Mouse (Mus musculus): ENCODE results near the gene Lrba. TPM values are rescaled to one million over a fixed set of nuclear protein-coding genes. Genes with fewer than 3 reads are reported as not detected.
A peak's percentile ranks its signal among the peaks of the same experiment; 100 is the strongest.

The Lrba gene
- polyA plus RNA-seq, 1 experiment from 2014 or later: 4.6 TPM

DNA sequence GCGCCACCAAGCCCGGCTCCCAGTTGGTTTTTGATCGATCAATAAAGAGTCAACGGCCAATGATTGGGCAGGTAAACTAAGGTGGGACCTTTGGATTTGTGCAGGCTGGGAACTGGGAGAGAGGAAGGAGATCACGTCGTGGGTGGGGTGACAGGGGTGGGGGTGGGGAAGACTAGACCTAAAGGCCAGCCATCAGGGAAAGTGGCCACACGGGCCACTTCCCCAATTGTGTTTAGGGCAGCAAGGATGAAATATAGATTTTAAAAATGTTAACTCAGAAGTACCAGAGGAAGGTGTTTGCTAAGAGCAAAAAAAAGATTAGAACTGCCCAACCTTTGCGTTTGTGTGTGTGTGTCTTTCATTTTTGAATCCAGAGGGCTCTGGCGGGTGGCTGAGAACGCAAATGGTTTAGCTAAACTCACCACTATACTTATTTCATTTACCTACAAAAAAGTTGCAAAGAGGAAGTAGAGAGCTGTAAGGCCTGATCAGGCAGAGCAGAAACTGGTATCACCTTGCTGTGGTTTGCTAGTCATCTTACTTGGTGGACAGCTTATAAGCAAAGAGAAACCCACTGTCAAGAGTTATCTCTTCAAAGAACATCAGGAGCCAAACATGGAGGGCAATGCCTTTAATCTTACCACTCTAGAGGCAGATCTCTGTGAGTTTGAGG, 14.1 kb upstream of the Lrba start:
- no peak overlapping the region for H3K9ac ChIP-seq
- no peaks in the 10 kb centered on the region for H3K27me3 ChIP-seq (replicated peaks)
- no peak overlapping the region for H3K4me3 ChIP-seq (replicated peaks)
- no peaks in the 10 kb centered on the region for H3K4me1 ChIP-seq
- ATAC-seq (ENCODE audit: insufficient read depth, low FRiP score, low read depth): no peak
- H3K9me3 ChIP-seq: no peaks in the 10 kb centered on the region
- no peak overlapping the region for H3K4me2 ChIP-seq
- no peak overlapping the region for H3K27ac ChIP-seq
- H3K36me3 ChIP-seq: no peaks in the 10 kb centered on the region
- 82% methylated on average over 10 of the region's 10 CpGs for WGBS

DNA sequence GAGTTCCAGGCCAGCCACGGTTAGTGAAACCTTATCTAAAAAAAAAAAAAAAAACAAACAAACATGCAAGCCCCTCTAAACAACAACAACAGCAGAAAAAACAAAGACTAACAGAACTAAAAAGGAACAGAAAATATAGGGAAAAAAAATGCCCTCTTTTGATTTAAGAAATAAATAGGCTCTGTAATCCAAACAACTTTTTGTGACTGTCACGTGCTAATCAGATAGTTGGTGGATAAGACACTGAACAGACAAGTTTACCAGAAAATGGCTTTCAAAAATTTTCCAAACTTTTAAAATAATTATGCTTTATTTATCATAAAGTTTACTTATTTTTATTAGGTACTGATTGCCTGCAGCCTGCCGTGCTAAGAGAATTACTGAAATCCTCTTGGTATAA, 13.5 kb upstream of the Lrba start:
- ATAC-seq (ENCODE audit: insufficient read depth, low FRiP score, low read depth): no peak
- Histone ChIP-seq H3K4me2 (no peak overlapping the region), H3K9ac (no peak overlapping the region), H3K4me1 (no peaks in the 10 kb centered on the region), H3K4me3 (replicated peaks) (no peak overlapping the region), H3K36me3 (no peaks in the 10 kb centered on the region), H3K9me3 (no peaks in the 10 kb centered on the region), H3K27me3 (replicated peaks) (no peaks in the 10 kb centered on the region), H3K27ac (no peak overlapping the region)
- WGBS: 75% methylated on average over 3 of the region's 3 CpGs

DNA sequence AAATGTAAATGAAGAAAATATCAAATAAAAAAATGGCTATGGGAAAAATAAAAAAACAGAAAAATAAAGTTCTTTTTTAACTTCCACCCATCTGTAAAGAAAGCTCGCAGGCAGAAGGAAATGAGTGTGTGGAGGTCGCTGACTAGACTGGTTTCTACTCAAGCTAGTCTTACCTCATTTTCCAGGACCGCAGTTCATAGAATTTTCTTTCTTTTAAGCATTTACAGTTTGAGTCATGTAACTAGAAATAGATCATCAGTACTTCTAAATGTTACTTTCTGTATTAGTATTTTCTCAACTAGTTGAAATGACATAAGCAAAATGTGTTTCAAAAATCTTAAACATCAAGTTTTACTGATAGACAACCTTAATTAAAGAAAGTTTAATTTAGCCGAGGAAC, 10.2 kb upstream of the Lrba start:
- Histone ChIP-seq H3K9ac (no peak overlapping the region), H3K4me3 (replicated peaks) (no peak overlapping the region), H3K27me3 (replicated peaks) (no peaks in the 10 kb centered on the region), H3K27ac (no peak overlapping the region), H3K36me3 (no peaks in the 10 kb centered on the region), H3K4me2 (no peak overlapping the region), H3K4me1 (no peaks in the 10 kb centered on the region), H3K9me3 (no peaks in the 10 kb centered on the region)
- WGBS: 82% methylated on average over 4 of the region's 4 CpGs
- ATAC-seq (ENCODE audit: insufficient read depth, low FRiP score, low read depth): no peak

DNA sequence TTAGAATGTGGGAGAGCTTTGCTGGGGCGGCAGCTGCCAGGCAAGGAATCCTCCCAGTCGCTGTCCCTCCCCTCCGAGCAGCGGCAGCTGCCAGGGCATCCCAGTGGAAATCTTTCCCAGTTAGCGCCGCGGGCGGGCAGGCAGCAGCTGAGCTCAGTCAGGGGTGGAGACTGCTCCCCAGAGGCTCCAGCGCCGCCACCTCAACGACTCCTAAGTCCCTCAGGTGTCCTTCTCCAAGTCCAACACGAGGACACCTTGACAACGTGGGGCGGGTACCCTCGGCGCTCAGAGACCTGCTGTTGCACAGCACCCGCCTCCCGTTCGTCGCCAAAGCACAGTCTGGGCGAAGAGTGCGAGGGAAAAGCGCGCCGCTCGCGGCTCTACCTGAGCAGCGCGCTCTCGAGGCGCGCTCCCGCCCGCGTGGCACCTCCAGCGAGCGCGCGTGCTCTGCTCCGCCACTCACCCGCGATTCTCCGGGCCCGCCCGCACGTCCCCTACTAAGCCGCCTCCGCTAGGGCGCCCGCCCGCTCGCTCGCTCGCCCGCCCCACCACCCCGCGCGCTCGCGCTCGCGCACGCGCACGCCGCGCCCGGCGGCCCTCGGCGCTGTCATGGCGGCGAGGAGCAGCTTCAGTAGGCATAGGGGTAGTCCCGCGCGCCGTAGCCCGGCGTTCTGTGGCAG, 706 bp upstream of the Lrba start:
- 0 out of 2 replicates have a peak, but pooled peaks cover 2% of the 10 kb centered on the region for H3K4me1 ChIP-seq
- no peaks in the 10 kb centered on the region for H3K9me3 ChIP-seq
- peak overlapping the region; percentile 86 for H3K9ac ChIP-seq
- no peaks in the 10 kb centered on the region for H3K36me3 ChIP-seq
- H3K4me3 ChIP-seq (replicated peaks): peak overlapping the region; percentile 92
- no peaks in the 10 kb centered on the region for H3K27me3 ChIP-seq (replicated peaks)
- WGBS: under 1% methylated on average over 77 of the region's 79 CpGs
- peak overlapping the region; percentile 95 for H3K27ac ChIP-seq
- ATAC-seq (ENCODE audit: insufficient read depth, low FRiP score, low read depth): peak; percentile 95
- H3K4me2 ChIP-seq: peak overlapping the region; percentile 81

DNA sequence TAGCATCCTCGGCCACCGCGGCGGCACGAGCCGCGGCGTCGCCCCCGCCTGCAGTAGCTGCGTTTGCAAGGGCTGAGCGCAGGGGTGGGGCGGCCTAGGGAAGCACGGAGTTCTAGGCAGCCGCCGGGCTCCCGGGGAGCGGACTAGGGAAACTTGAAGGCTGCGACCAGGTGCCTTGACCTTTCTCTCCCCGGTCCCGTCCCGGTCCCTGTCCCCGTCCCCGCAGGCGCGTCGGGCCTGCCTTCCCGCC, 241 bp upstream of the Lrba start:
- under 1% methylated on average over 27 of the region's 28 CpGs for WGBS
- Histone ChIP-seq H3K4me1 (0 out of 2 replicates have a peak, but pooled peaks cover 2% of the 10 kb centered on the region), H3K4me3 (replicated peaks) (peak overlapping the region; percentile 92), H3K27ac (peak overlapping the region; percentile 95), H3K36me3 (no peaks in the 10 kb centered on the region), H3K9me3 (no peaks in the 10 kb centered on the region), H3K4me2 (peak overlapping the region; percentile 81), H3K27me3 (replicated peaks) (no peaks in the 10 kb centered on the region), H3K9ac (peak overlapping the region; percentile 86)
- ATAC-seq (ENCODE audit: insufficient read depth, low FRiP score, low read depth): no peak

DNA sequence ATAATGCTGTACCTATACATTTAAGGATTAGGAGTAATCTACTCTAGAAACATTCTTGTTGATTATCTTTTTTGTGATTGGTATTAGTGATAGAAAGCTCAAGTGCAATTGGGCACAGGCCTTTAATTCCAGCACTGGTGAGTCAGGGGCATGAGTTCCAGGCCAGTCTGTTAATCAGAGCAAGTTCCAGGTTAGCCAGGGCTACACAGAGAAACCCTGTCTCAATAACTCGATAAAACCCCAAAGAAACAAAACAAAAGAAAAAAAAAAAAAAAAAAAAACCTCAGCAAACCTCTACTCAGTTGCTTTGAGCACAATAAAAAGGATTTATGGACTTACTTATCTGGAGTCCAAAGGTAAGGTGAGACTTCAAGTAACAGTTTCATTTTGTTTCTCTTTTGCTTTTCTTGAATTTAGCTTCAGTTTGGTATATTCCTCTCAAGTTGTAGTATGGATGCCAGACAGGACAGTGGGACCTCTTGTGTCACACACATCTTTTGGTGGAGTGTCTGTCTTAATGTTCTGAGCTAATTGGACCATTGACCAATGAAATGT, 7.1 kb downstream of the Lrba start:
- no peak for ATAC-seq (ENCODE audit: insufficient read depth, low FRiP score, low read depth)
- Histone ChIP-seq H3K27me3 (replicated peaks) (no peaks in the 10 kb centered on the region), H3K9me3 (no peaks in the 10 kb centered on the region), H3K9ac (no peak overlapping the region), H3K36me3 (no peaks in the 10 kb centered on the region), H3K4me1 (no peaks in the 10 kb centered on the region), H3K4me3 (replicated peaks) (no peak overlapping the region), H3K4me2 (no peak overlapping the region), H3K27ac (no peak overlapping the region)
- WGBS: 62% methylated on average over 1 of the region's 1 CpGs

DNA sequence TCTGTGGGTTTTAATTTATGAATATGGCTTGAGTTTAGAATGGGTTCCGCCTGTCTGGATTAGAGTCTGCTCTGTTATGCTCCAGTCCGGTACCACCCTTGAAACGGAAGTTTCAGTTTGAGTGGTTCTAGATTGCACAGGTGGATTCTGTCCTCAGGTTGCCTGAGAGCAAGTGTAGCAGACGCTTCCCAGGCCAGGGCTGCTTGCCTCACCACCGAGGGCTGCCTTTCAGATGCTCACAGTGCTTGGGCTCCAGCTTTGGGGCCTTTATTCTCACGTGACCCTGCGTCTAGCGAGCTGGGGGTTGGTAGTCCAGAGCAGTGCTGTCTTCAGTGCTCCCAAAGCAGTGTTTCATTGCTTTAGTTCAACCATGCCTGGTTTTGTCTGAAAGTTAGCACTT, 22.7 kb downstream of the Lrba start:
- H3K4me1 ChIP-seq: no peaks in the 10 kb centered on the region
- no peak overlapping the region for H3K4me2 ChIP-seq
- WGBS: 74% methylated on average over 8 of the region's 8 CpGs
- no peak overlapping the region for H3K9ac ChIP-seq
- no peaks in the 10 kb centered on the region for H3K9me3 ChIP-seq
- no peaks in the 10 kb centered on the region for H3K36me3 ChIP-seq
- H3K27me3 ChIP-seq (replicated peaks): no peaks in the 10 kb centered on the region
- ATAC-seq (ENCODE audit: insufficient read depth, low FRiP score, low read depth): no peak
- no peak overlapping the region for H3K27ac ChIP-seq
- no peak overlapping the region for H3K4me3 ChIP-seq (replicated peaks)

DNA sequence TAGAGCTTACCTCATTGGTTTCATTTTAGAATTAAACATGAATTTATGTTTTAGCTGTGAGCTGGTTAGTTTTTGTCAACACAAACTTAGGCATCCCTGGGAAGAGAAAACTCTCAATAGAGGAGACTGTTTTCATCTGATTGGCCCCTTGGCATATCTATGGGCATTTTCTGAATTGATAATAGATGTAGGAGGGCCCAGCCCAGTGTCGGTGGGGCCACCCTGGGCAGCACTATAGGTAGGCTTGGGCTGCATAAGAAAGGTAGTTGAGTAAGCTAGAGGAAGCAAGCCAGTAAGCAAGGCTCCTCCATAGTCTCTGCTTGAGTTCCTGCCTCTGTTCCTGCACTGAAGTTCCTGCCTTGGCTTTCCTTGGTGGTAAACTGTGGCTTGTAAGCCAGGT, 26.7 kb downstream of the Lrba start:
- no peaks in the 10 kb centered on the region for H3K9me3 ChIP-seq
- no peak overlapping the region for H3K9ac ChIP-seq
- no peaks in the 10 kb centered on the region for H3K4me1 ChIP-seq
- ATAC-seq (ENCODE audit: insufficient read depth, low FRiP score, low read depth): peak; percentile 82; the same call in 1 of the 2 replicates
- H3K27ac ChIP-seq: no peak overlapping the region
- H3K4me2 ChIP-seq: no peak overlapping the region
- no peak overlapping the region for H3K4me3 ChIP-seq (replicated peaks)
- H3K36me3 ChIP-seq: no peaks in the 10 kb centered on the region
- WGBS: 56% methylated on average over 1 of the region's 1 CpGs
- no peaks in the 10 kb centered on the region for H3K27me3 ChIP-seq (replicated peaks)

DNA sequence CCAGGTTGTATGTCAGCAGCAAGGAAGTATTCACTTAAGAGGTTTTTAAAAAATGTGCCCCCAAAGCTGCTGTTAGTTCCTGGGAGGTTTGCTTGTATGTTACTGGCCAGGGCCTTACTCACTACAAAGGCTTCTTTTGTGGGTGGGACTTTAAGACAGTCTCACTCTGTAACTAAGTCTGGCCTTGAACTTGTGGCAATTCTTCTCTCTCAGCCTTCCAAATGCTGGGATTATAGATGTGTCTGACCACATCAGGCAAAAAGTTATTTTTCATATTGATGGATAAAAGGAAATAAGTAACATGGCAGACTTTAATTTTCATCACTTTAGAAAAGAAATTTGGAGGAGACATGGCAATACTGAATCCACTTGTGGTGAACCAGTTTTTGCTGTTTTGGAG, 28.1 kb downstream of the Lrba start:
- Histone ChIP-seq H3K4me1 (no peaks in the 10 kb centered on the region), H3K27ac (no peak overlapping the region), H3K9ac (no peak overlapping the region), H3K27me3 (replicated peaks) (no peaks in the 10 kb centered on the region), H3K9me3 (no peaks in the 10 kb centered on the region), H3K36me3 (no peaks in the 10 kb centered on the region), H3K4me3 (replicated peaks) (no peak overlapping the region), H3K4me2 (no peak overlapping the region)
- no peak for ATAC-seq (ENCODE audit: insufficient read depth, low FRiP score, low read depth)

DNA sequence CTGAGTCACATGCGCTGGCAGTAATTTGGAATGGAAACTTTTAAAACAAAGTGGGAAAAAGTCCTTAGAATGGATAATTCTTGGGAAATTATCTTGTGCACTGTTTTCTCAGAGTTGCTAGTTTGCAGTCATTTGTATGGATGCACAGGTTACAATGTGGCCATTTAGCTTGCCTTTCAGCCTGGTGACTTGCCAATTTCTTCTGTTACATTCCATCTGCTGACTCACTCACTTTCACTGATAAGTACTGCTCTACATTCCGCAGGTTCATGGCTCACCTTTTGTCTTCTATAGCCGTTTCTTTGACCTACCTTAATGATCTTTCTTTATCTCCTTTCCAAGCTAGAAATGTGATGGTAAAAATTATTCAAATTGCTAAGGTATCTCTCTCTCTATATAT, 28.6 kb downstream of the Lrba start:
- Histone ChIP-seq H3K27ac (no peak overlapping the region), H3K4me1 (no peaks in the 10 kb centered on the region), H3K27me3 (replicated peaks) (no peaks in the 10 kb centered on the region), H3K4me3 (replicated peaks) (no peak overlapping the region), H3K9ac (no peak overlapping the region), H3K4me2 (no peak overlapping the region), H3K36me3 (no peaks in the 10 kb centered on the region), H3K9me3 (no peaks in the 10 kb centered on the region)
- ATAC-seq (ENCODE audit: insufficient read depth, low FRiP score, low read depth): peak; percentile 56; the same call in 1 of the 2 replicates
- 57% methylated on average over 3 of the region's 3 CpGs for WGBS

DNA sequence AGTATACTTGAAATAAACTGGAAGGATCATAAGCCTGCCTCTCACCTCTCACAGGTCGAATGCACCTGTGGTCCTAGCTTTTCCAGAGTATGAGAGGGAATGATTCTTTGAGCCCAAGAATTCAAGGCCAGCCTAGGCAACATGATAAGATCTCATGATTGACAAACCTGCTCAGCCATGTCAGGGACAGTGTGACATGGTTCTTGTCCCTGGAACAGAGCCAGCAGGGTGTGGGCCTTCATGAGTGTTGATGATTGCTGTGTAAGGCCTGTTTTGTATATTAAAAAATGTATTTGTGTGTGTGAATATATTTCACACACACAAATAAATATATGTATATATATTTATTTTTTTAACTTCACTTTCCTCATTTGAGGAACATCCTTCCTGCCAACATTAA, 29.3 kb downstream of the Lrba start:
- Histone ChIP-seq H3K9ac (no peak overlapping the region), H3K27me3 (replicated peaks) (no peaks in the 10 kb centered on the region), H3K27ac (no peak overlapping the region), H3K4me2 (no peak overlapping the region), H3K4me1 (no peaks in the 10 kb centered on the region), H3K36me3 (no peaks in the 10 kb centered on the region), H3K4me3 (replicated peaks) (no peak overlapping the region), H3K9me3 (no peaks in the 10 kb centered on the region)
- no peak for ATAC-seq (ENCODE audit: insufficient read depth, low FRiP score, low read depth)
- 52% methylated on average over 1 of the region's 1 CpGs for WGBS

DNA sequence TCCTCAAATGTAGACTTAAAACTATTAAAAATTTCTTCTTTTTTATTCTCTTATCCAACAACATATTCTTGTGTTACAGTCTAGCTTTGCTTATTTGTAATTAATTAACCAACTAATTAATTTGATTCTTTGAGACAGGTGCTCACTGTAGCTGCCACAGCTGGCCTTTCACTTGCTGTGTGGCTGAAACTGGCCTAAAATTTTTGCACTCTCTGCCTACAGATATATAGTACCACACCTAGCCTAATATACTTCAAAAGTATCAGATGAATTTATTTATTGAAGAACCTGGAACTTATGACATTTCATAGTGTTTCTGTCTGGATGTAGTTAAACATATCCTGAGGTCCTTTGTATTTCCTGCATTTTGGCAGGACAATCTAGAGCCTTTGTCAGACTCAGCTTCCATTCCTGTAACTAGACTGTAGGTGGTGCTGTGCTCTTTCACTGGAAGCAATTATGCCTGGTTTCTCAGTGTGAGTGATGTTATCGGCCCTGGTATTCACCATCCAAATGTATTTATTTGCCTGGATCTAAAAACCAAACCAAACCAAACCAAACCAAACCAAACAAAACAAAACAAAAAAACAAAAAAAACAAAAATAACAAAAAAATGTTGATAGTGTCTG, 43.7 kb downstream of the Lrba start:
- no peak overlapping the region for H3K27ac ChIP-seq
- no peaks in the 10 kb centered on the region for H3K4me1 ChIP-seq
- no peaks in the 10 kb centered on the region for H3K27me3 ChIP-seq (replicated peaks)
- ATAC-seq (ENCODE audit: insufficient read depth, low FRiP score, low read depth): no peak
- no peak overlapping the region for H3K4me2 ChIP-seq
- 11% methylated on average over 1 of the region's 1 CpGs for WGBS
- H3K9ac ChIP-seq: no peak overlapping the region
- H3K36me3 ChIP-seq: no peaks in the 10 kb centered on the region
- no peaks in the 10 kb centered on the region for H3K9me3 ChIP-seq
- no peak overlapping the region for H3K4me3 ChIP-seq (replicated peaks)

Data from stomach, embryonic 15.5 days (tissue).